Mouse (Mus musculus) embryonic facial prominence, embryonic 15.5 days (tissue): ENCODE measurements at regions not wholly inside any gene's neighbourhood (a gene's known extent, or its start where the extent isn't known, plus 50 kb on each side); places are given as distances from the start of the nearest gene placed in this dataset.

Experiments
- ATAC-seq: fragments of 200-750 bp; cut with Nextera tagmentation; 2 replicates; pipeline ENCODE4 v1.8.0; 2017; ENCODE audit warnings: low read depth, moderate TSS enrichment; ENCODE audit not compliant: insufficient number of reproducible peaks, low FRiP score, low TSS enrichment
- H3K27ac ChIP-seq: fragments of 300-500 bp; sonication (generic); replicated peaks from 2 replicates; pipeline ENCODE4 v1.5.1; 2015; ENCODE audit warnings: mild to moderate bottlenecking, inconsistent platforms
- H3K27me3 ChIP-seq: fragments of 300-500 bp; sonication (generic); 2 replicates; pipeline ENCODE4 v1.6.1; 2015; ENCODE audit warnings: inconsistent platforms
- H3K36me3 ChIP-seq: fragments of 300-500 bp; sonication (generic); 2 replicates; pipeline ENCODE4 v1.6.1; 2015; ENCODE audit warnings: mild to moderate bottlenecking, inconsistent platforms
- H3K4me1 ChIP-seq: fragments of 300-500 bp; sonication (generic); 2 replicates; pipeline ENCODE4 v1.6.1; 2015; ENCODE audit warnings: inconsistent platforms
- H3K4me2 ChIP-seq: fragments of 300-500 bp; sonication (generic); replicated peaks from 2 replicates; pipeline ENCODE4 v1.6.1; 2015; ENCODE audit warnings: mild to moderate bottlenecking, inconsistent platforms
- H3K4me3 ChIP-seq: fragments of 300-500 bp; sonication (generic); replicated peaks from 2 replicates; pipeline ENCODE4 v1.5.1; 2015; ENCODE audit warnings: mild to moderate bottlenecking, inconsistent platforms
- H3K9ac ChIP-seq: fragments of 300-500 bp; sonication (generic); 2 replicates; pipeline ENCODE4 v1.6.1; 2015; ENCODE audit warnings: inconsistent platforms
- H3K9me3 ChIP-seq: fragments of 300-500 bp; sonication (generic); replicated peaks from 2 replicates; pipeline ENCODE4 v1.6.1; 2016; ENCODE audit warnings: inconsistent platforms
- WGBS: fragments of 180-500 bp; shearing (Covaris S2); methylation state at CpG from one replicate; pipeline ENCODE4 v1.1.7; 2015; 5-methylcytosine and 5-hydroxymethylcytosine counted together

DNA sequence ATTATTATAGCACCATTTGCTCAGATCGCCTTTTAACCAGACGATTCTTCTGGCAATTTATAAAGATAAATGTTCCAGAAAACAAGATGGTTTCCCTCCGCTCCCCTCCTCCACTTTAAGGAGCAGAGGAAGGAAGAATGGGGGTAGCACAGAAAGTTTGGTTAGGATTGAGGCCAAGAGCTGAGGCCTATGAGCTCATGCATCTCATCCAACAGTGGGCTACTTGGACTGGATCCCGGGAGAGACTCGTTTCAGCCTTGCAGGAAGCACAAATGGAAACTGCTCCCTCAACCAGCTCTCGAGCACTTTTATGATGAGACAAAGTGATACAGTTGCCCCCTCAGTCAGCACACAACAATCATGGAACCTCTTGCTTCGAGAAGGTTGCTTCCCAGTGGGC, 97.9 kb upstream of the Irx3 start:
- Histone ChIP-seq H3K27me3 (no peaks in the 10 kb centered on the region), H3K9ac (no peak overlapping the region), H3K36me3 (no peaks in the 10 kb centered on the region), H3K4me3 (no peak overlapping the region), H3K4me1 (0 out of 2 replicates have a peak, but pooled peaks cover 4% of the 10 kb centered on the region), H3K4me2 (no peak overlapping the region), H3K27ac (no peak overlapping the region), H3K9me3 (no peaks in the 10 kb centered on the region)
- WGBS, result 66% methylated on average over 7 of the region's 7 CpGs
- ATAC-seq, result no peak

DNA sequence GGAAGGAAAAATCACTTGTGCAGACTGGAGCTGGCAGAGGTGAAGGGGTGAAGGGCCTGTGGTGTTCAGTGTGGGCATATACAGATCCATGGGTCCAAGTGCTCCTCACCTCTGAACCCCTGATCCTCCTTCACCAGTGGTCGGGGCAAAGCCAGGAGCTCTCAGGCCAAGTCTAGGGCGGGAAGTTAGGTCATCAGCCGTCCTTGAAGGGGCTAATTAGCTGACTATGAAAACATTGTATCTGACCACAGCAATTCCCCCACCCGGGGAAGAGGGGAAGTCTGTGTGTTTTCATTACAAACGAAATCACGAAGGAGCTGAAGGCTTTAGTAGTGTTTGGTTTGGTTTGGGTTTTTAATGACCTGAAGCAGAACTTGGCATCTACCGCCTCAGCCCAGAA, 95.5 kb upstream of the Irx3 start:
- Histone ChIP-seq H3K36me3 (no peaks in the 10 kb centered on the region), H3K27me3 (no peaks in the 10 kb centered on the region; the same call in 1 of the 2 replicates), H3K27ac (no peak overlapping the region), H3K9ac (no peak overlapping the region), H3K4me3 (no peak overlapping the region), H3K4me1 (0 out of 2 replicates have a peak, but pooled peaks cover 4% of the 10 kb centered on the region), H3K4me2 (no peak overlapping the region), H3K9me3 (no peaks in the 10 kb centered on the region)
- 49% methylated on average over 7 of the region's 7 CpGs for WGBS
- no peak for ATAC-seq

DNA sequence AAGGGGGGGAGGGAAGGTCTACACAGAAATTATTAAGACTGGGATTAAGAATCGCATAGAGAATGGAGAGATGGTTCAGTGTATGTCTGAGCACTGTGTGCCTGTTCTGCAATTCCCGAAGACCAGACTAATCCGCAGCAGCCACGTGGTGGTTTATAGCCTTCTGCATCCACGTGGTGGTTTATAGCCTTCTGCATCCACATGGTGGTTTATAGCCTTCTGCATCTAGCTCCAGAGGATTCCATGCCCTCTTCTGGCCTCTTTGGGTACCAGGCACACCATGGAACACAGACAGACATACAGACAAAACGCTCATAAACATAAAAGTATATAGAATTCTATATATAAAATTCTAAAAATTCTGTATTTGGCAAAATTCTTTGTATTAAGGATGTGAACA, 94.1 kb upstream of the Irx3 start:
- Histone ChIP-seq H3K36me3 (no peaks in the 10 kb centered on the region), H3K27ac (no peak overlapping the region), H3K9ac (no peak overlapping the region), H3K4me3 (no peak overlapping the region), H3K9me3 (no peaks in the 10 kb centered on the region), H3K4me2 (no peak overlapping the region), H3K27me3 (no peaks in the 10 kb centered on the region; the same call in 1 of the 2 replicates), H3K4me1 (0 out of 2 replicates have a peak, but pooled peaks cover 4% of the 10 kb centered on the region)
- WGBS, result 73% methylated on average over 6 of the region's 6 CpGs
- ATAC-seq, result no peak

DNA sequence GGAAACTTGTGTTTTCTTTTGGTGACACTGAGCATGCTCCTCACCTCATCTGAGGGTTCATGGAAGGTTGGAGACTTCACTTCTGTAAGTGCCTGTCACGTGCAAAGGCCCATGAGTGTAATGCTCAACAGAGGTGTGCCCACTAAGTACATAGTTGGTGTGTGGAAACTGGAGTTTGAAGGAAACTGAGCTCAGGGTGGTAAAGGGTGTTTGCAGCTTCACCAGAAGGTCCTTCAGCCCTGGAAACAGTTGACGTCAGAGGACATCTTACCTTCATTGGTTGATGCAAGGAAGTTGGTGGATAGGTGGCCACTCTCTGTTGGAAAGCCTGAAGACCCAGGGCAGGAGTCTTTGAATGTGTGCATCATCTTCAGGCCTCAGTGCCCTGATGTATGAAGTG, 83.0 kb upstream of the Irx3 start:
- no peak for ATAC-seq

DNA sequence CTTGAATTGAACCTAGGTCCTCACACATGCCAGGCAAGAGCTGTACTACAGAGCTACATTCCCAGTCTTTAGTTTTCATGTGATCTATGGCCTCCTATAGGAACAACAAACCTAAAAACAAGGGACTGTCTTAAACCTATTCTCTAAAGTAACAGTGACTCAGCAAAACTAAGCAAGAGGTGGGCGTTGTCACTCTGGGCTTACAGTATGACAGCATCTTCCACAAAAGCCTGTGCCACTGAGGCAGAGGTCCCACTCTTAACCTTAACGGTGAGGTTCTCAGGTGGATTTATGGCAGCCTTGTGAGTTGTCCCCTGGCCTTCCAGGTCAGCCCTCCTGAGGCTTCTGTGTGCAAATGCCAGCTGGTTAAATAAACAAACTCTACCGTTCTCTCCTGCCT, 82.5 kb upstream of the Irx3 start:
- Histone ChIP-seq H3K9ac (no peak overlapping the region), H3K36me3 (no peaks in the 10 kb centered on the region), H3K4me3 (no peak overlapping the region), H3K4me2 (no peak overlapping the region), H3K9me3 (no peaks in the 10 kb centered on the region), H3K4me1 (0 out of 2 replicates have a peak, but pooled peaks cover 3% of the 10 kb centered on the region), H3K27me3 (no peaks in the 10 kb centered on the region; the same call in 1 of the 2 replicates), H3K27ac (no peak overlapping the region)
- ATAC-seq, result no peak
- WGBS, result 70% methylated on average over 3 of the region's 3 CpGs

More for the DNA sequence above, 83.0 kb upstream of the Irx3 start:
- H3K4me2 ChIP-seq, result no peak overlapping the region
- H3K4me1 ChIP-seq, result 0 out of 2 replicates have a peak, but pooled peaks cover 3% of the 10 kb centered on the region
- H3K36me3 ChIP-seq, result no peaks in the 10 kb centered on the region
- no peaks in the 10 kb centered on the region for H3K27me3 ChIP-seq
- no peak overlapping the region for H3K4me3 ChIP-seq
- H3K9ac ChIP-seq, result no peak overlapping the region
- 81% methylated on average over 2 of the region's 2 CpGs for WGBS
- H3K27ac ChIP-seq, result no peak overlapping the region
- no peaks in the 10 kb centered on the region for H3K9me3 ChIP-seq

DNA sequence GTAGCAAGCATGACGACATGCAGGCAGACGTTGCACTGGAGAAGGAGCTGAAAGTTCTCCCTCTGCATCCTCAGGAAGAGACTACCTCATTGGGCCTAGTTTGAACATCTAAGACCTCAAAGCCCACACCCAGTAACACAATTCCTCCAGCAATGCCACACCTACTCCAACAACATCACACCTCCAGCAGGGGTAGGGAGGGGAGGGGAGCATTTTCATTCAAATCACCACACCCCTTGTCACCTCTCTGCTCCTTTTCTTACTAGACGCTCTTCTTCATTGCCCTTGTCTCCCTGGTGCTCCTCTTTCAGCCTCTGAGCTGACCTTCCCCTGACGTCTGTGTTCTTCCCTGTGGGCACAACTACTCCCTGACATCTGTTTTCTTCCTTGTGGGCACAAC, 81.1 kb upstream of the Irx3 start:
- Histone ChIP-seq H3K9me3 (no peaks in the 10 kb centered on the region), H3K27me3 (no peaks in the 10 kb centered on the region; the same call in 1 of the 2 replicates), H3K4me3 (no peak overlapping the region), H3K36me3 (no peaks in the 10 kb centered on the region), H3K4me2 (no peak overlapping the region), H3K4me1 (0 out of 2 replicates have a peak, but pooled peaks cover 3% of the 10 kb centered on the region), H3K27ac (no peak overlapping the region), H3K9ac (no peak overlapping the region)
- 59% methylated on average over 4 of the region's 4 CpGs for WGBS
- ATAC-seq, result no peak

DNA sequence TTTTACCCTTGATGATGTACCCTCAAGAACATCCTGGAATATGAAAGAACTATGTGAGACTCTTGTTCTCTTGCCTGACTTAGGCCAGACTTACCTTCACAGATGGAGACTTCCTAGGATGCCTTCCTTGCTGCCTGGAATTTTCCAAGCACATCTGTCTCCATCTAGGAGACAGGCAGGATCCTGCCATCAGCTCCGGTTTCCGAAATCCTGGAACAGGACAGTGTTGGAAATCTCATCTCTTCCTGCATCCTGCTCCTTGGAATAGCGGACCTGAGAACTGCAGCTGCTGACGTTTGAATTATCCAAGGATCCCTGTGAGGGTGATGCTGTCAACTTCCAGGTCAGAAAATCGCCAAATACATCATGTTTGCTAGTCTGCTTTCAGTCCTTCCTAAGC, 77.0 kb upstream of the Irx3 start:
- Histone ChIP-seq H3K27me3 (peaks cover 4% of the 10 kb centered on the region), H3K4me2 (no peak overlapping the region), H3K4me3 (no peak overlapping the region), H3K27ac (no peak overlapping the region), H3K9ac (no peak overlapping the region), H3K4me1 (0 out of 2 replicates have a peak, but pooled peaks cover 3% of the 10 kb centered on the region), H3K36me3 (no peaks in the 10 kb centered on the region), H3K9me3 (no peaks in the 10 kb centered on the region)
- no peak for ATAC-seq
- WGBS, result 87% methylated on average over 5 of the region's 5 CpGs

DNA sequence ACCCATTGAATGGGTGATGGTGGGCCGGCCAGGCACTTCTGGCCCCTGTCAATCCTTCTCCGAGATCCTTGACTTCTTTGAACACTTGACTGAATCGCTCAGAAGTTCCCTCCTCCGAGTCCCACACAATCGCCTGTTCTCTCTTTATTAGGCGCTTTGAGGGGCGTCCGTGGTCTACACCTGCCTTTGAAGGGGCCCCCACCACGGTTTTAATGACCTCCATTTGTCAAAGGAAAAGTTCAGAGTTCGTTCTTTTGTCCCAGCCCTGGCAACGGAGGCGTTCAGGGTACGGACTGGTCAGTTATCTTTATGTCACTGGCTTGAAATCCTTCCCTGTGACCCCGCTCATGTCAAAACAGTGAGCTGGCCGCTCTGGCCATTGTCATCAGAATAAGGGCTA, 74.3 kb upstream of the Irx3 start:
- 79% methylated on average over 15 of the region's 15 CpGs for WGBS
- H3K36me3 ChIP-seq, result no peaks in the 10 kb centered on the region
- H3K27ac ChIP-seq, result no peak overlapping the region
- H3K9me3 ChIP-seq, result no peaks in the 10 kb centered on the region
- no peak overlapping the region for H3K4me2 ChIP-seq
- peaks cover 14% of the 10 kb centered on the region for H3K27me3 ChIP-seq
- no peak overlapping the region for H3K9ac ChIP-seq
- peaks cover 7% of the 10 kb centered on the region; the same call in 1 of the 2 replicates for H3K4me1 ChIP-seq
- H3K4me3 ChIP-seq, result no peak overlapping the region
- ATAC-seq, result no peak

DNA sequence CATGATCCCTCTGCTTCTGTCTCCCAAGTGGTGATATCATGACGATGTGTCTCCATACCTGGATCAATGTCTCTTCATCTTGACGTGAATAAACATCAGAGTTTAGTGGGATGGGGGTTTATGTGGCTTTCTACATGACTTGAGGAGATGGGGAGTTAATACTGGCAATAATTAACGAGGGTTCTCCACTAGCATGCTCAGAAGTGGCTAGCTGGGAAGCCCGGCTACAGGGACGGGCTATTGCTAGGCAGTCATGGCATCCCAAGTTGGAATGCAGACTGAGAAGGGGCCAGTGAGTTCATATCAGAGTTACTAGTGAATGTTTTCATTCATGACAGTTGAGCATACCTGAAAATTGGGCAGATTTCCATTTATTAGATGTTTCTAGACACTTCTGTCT, 71.4 kb upstream of the Irx3 start:
- Histone ChIP-seq H3K4me2 (no peak overlapping the region), H3K27me3 (peaks cover 14% of the 10 kb centered on the region; the same call in 1 of the 2 replicates), H3K27ac (no peak overlapping the region), H3K9ac (no peak overlapping the region), H3K4me1 (peaks cover 7% of the 10 kb centered on the region; the same call in 1 of the 2 replicates), H3K9me3 (no peaks in the 10 kb centered on the region), H3K4me3 (no peak overlapping the region), H3K36me3 (no peaks in the 10 kb centered on the region)
- ATAC-seq, result no peak
- WGBS, result 81% methylated on average over 5 of the region's 5 CpGs

DNA sequence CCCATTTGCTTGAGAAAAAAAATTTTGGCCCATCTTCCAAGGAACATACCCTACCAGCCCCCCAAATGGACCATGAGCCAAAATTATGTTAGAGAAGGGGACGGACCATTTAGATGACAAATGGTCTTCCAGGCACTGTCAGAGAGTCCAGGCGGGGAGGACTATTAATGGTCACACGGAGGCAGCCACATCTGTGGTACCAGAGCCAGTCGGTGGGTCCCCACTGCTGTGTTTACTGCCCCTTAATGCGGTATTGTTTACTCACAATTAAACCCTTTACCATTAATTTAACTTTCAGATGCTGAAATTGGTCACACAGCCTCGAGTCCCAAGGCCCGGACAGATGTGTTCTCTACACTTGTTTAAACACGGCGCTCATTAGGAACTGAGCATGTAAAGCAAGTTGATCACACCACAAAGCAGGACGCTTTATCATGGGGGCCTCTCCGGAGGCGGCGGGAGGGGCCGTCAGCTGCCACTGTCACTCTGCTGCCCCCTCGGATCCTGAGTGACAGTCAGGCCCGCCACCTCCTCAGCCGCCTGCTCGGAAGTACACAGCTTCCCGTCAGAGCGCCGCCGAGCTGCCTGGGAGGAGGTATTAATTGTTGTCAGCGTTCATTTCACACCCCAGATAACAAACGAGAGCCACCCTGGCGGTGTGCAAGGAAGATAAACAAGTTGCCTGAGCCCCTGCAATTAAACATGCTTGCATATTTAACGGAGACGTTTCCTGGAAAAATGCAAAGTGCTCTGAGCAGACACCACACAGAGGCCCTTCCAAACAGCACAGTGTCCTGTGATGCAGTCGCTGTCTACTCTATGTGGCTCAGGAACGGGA, 70.6 kb upstream of the Irx3 start:
- H3K9ac ChIP-seq, result no peak overlapping the region
- 29% methylated on average over 29 of the region's 29 CpGs for WGBS
- no peaks in the 10 kb centered on the region for H3K9me3 ChIP-seq
- no peaks in the 10 kb centered on the region for H3K36me3 ChIP-seq
- peak overlapping the region; percentile 11; the same call in 1 of the 2 replicates for H3K4me2 ChIP-seq
- H3K27ac ChIP-seq, result no peak overlapping the region
- H3K4me3 ChIP-seq, result no peak overlapping the region
- H3K27me3 ChIP-seq, result peaks cover 14% of the 10 kb centered on the region; the same call in 1 of the 2 replicates
- no peak for ATAC-seq
- H3K4me1 ChIP-seq, result peaks cover 7% of the 10 kb centered on the region; the same call in 1 of the 2 replicates

DNA sequence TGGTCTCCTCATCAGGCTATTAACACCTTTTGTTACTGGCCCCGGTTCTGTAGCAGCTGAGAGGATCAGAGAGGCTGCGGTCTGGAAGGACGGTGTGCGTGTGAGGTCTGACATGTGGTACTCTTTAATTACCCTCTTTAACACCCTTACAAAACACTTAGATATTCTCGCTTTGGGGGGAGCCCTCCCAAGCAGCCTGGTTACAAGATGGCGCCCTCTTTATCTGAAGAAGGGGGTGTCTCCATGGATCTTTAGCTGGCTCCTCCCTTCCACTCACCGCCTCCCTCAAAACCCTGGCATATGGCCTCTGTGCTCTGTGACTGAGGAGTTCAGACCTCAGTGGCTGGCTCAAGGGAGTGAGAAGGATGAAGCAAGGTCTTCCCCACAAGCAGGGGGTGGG, 65.2 kb upstream of the Irx3 start:
- Histone ChIP-seq H3K4me2 (no peak overlapping the region), H3K27ac (no peak overlapping the region), H3K27me3 (peaks cover 35% of the 10 kb centered on the region), H3K4me1 (no peaks in the 10 kb centered on the region), H3K9me3 (no peaks in the 10 kb centered on the region), H3K9ac (no peak overlapping the region), H3K4me3 (no peak overlapping the region), H3K36me3 (no peaks in the 10 kb centered on the region)
- 68% methylated on average over 7 of the region's 7 CpGs for WGBS
- ATAC-seq, result no peak
